Mouse (Mus musculus) lung, embryonic 15.5 days (tissue): Measurements from ENCODE around the gene Anapc11. TPM values are rescaled to one million over a fixed set of nuclear protein-coding genes. Genes with fewer than 3 reads are reported as not detected.
A peak's percentile ranks its signal among the peaks of the same experiment; 100 is the strongest.

ENCODE experiments used
- ATAC-seq: fragments of 200-750 bp; cut with Nextera tagmentation; 2 replicates; pipeline ENCODE4 v1.8.0; 2017; ENCODE audit warnings: moderate number of reproducible peaks, borderline replicate concordance; ENCODE audit not compliant: low FRiP score, low TSS enrichment; ENCODE audit errors: extremely low read depth
- H3K27ac ChIP-seq: fragments of 300-500 bp; sonication (generic); 2 replicates; pipeline ENCODE4 v1.5.1; 2015; ENCODE audit warnings: moderate library complexity, mild to moderate bottlenecking, inconsistent platforms
- H3K27me3 ChIP-seq: fragments of 300-500 bp; sonication (generic); 2 replicates; pipeline ENCODE4 v1.6.1; 2015; ENCODE audit warnings: inconsistent platforms
- H3K36me3 ChIP-seq: fragments of 300-500 bp; sonication (generic); 2 replicates; pipeline ENCODE4 v1.6.1; 2015; ENCODE audit warnings: inconsistent platforms
- H3K4me1 ChIP-seq: fragments of 300-500 bp; sonication (generic); 2 replicates; pipeline ENCODE4 v1.6.1; 2015; ENCODE audit warnings: inconsistent platforms
- H3K4me2 ChIP-seq: fragments of 300-500 bp; sonication (generic); 2 replicates; pipeline ENCODE4 v1.6.1; 2015; ENCODE audit warnings: inconsistent platforms, mild to moderate bottlenecking, moderate library complexity
- H3K4me3 ChIP-seq: fragments of 300-500 bp; sonication (generic); 2 replicates; pipeline ENCODE4 v1.5.1; 2015; ENCODE audit warnings: mild to moderate bottlenecking, inconsistent platforms
- H3K9ac ChIP-seq: fragments of 300-500 bp; sonication (generic); 2 replicates; pipeline ENCODE4 v1.6.1; 2015; ENCODE audit warnings: inconsistent platforms
- H3K9me3 ChIP-seq: fragments of 300-500 bp; sonication (generic); 2 replicates; pipeline ENCODE4 v1.6.1; 2016; ENCODE audit warnings: inconsistent platforms
- WGBS: fragments of 180-500 bp; shearing (Covaris S2); methylation state at CpG from one replicate; pipeline ENCODE4 v1.1.7; 2015; 5-methylcytosine and 5-hydroxymethylcytosine counted together
- polyA plus RNA-seq: library from polyadenylated mRNA; unstranded; fragments of >200 nt; fragmentation: Nextera tagmentation; extraction: Ambion mirVana; gene quantifications from 2 replicates; pipeline ENCODE4 v1.2.1, GENCODE M21; 2015

Anapc11 gene
- polyA plus RNA-seq, 1 experiment from 2014 or later = 215 TPM

- H3K9ac ChIP-seq = peak overlapping the region; percentile 91
- peaks cover 39% of the 10 kb centered on the region for H3K4me1 ChIP-seq
- WGBS = under 1% methylated on average over 96 of the region's 116 CpGs
- ATAC-seq = peak; percentile 88
- no peaks in the 10 kb centered on the region for H3K27me3 ChIP-seq
- H3K27ac ChIP-seq = peak overlapping the region; percentile 85
- peak overlapping the region; percentile 93 for H3K4me3 ChIP-seq
- H3K36me3 ChIP-seq = peaks cover 10% of the 10 kb centered on the region
- H3K4me2 ChIP-seq = peak overlapping the region; percentile 80
- H3K9me3 ChIP-seq = no peaks in the 10 kb centered on the region
Measured at GRCm38 (mm10) chr11:120632559-120633519, 34.6 kb downstream of the Anapc11 start.

- Histone ChIP-seq H3K4me1 (peaks cover 39% of the 10 kb centered on the region), H3K4me2 (peak within 1 kb of the TSS; percentile 80), H3K4me3 (peak within 1 kb of the TSS; percentile 93), H3K9ac (peak within 1 kb of the TSS; percentile 91), H3K27ac (peak within 1 kb of the TSS; percentile 85), H3K36me3 (peaks cover 8% of the 10 kb centered on the region), H3K27me3 (no peaks in the 10 kb centered on the region), H3K9me3 (no peaks in the 10 kb centered on the region)
- WGBS = 12% methylated on average over 53 of the region's 58 CpGs
- ATAC-seq = peak; percentile 91
Measured at GRCm38 (mm10) chr11:120633520-120634343, 35.5 kb downstream of the Anapc11 start, which contains the start of gene Mafg. Gene Mafg (minus strand): TSS chr11:120633600.

- no peak overlapping the region for H3K9ac ChIP-seq
- H3K4me2 ChIP-seq = no peak overlapping the region
- no peak overlapping the region for H3K27ac ChIP-seq
- H3K27me3 ChIP-seq = no peaks in the 10 kb centered on the region
- WGBS = 86% methylated on average over 5 of the region's 5 CpGs
- ATAC-seq = no peak
- no peaks in the 10 kb centered on the region for H3K36me3 ChIP-seq
- H3K4me3 ChIP-seq = no peak overlapping the region
- peaks cover 34% of the 10 kb centered on the region for H3K4me1 ChIP-seq
- no peaks in the 10 kb centered on the region for H3K9me3 ChIP-seq
Measured at GRCm38 (mm10) chr11:120634810-120635209, 36.6 kb downstream of the Anapc11 start.

GRCm38 (mm10) chr11:120641255-120641654, 43.0 kb downstream of the Anapc11 start:
- H3K27ac ChIP-seq = no peak overlapping the region
- H3K9ac ChIP-seq = no peak overlapping the region
- no peak for ATAC-seq
- H3K4me3 ChIP-seq = no peak overlapping the region
- no peaks in the 10 kb centered on the region for H3K36me3 ChIP-seq
- peaks cover 8% of the 10 kb centered on the region; the same call in 1 of the 2 replicates for H3K27me3 ChIP-seq
- no peaks in the 10 kb centered on the region for H3K9me3 ChIP-seq
- WGBS = 61% methylated on average over 9 of the region's 9 CpGs
- peaks cover 17% of the 10 kb centered on the region for H3K4me1 ChIP-seq
- no peak overlapping the region for H3K4me2 ChIP-seq

- Histone ChIP-seq H3K9me3 (no peaks in the 10 kb centered on the region), H3K27me3 (peaks cover 9% of the 10 kb centered on the region; the same call in 1 of the 2 replicates), H3K9ac (peak overlapping the region; percentile 54; the same call in 1 of the 2 replicates), H3K4me3 (no peak overlapping the region), H3K36me3 (no peaks in the 10 kb centered on the region), H3K4me2 (peak overlapping the region; percentile 96), H3K4me1 (peaks cover 17% of the 10 kb centered on the region), H3K27ac (no peak overlapping the region)
- 76% methylated on average over 8 of the region's 8 CpGs for WGBS
- no peak for ATAC-seq
Measured at GRCm38 (mm10) chr11:120641869-120642268, 43.6 kb downstream of the Anapc11 start.

GRCm38 (mm10) chr11:120642939-120643600, 44.8 kb downstream of the Anapc11 start:
- WGBS = 1% methylated on average over 18 of the region's 18 CpGs
- Histone ChIP-seq H3K27ac (no peak overlapping the region), H3K9ac (peak overlapping the region; percentile 54), H3K27me3 (peaks cover 21% of the 10 kb centered on the region), H3K4me1 (peaks cover 21% of the 10 kb centered on the region), H3K4me3 (peak overlapping the region; percentile 55), H3K36me3 (no peaks in the 10 kb centered on the region), H3K9me3 (no peaks in the 10 kb centered on the region), H3K4me2 (peak overlapping the region; percentile 96)
- peak; percentile 27; the same call in 1 of the 2 replicates for ATAC-seq

GRCm38 (mm10) chr11:120643601-120643987, 45.4 kb downstream of the Anapc11 start, which contains the start of gene Pycr1:
Gene Pycr1 (minus strand): TSS chr11:120643769.
- ATAC-seq = peak; percentile 100
- peak within 1 kb of the TSS; percentile 96 for H3K4me2 ChIP-seq
- H3K9me3 ChIP-seq = no peaks in the 10 kb centered on the region
- no peaks in the 10 kb centered on the region for H3K36me3 ChIP-seq
- WGBS = under 1% methylated on average over 15 of the region's 15 CpGs
- H3K9ac ChIP-seq = peak within 1 kb of the TSS; percentile 54
- H3K27ac ChIP-seq = no peak within 1 kb of the TSS
- peaks cover 24% of the 10 kb centered on the region for H3K27me3 ChIP-seq
- H3K4me1 ChIP-seq = peaks cover 24% of the 10 kb centered on the region
- H3K4me3 ChIP-seq = peak within 1 kb of the TSS; percentile 55

- H3K4me3 ChIP-seq = peak overlapping the region; percentile 19; the same call in 1 of the 2 replicates
Measured at GRCm38 (mm10) chr11:120647047-120647830, 49.0 kb downstream of the Anapc11 start.

GRCm38 (mm10) chr11:120648001-120648476, 49.8 kb downstream of the Anapc11 start, which contains the start of gene Myadml2:
Gene Myadml2 (minus strand): TSS chr11:120648158.
- WGBS = 4% methylated on average over 13 of the region's 13 CpGs

More at GRCm38 (mm10) chr11:120647047-120647830, 49.0 kb downstream of the Anapc11 start:
- no peaks in the 10 kb centered on the region for H3K36me3 ChIP-seq
- no peaks in the 10 kb centered on the region for H3K9me3 ChIP-seq
- H3K9ac ChIP-seq = no peak overlapping the region; the same call in 1 of the 2 replicates
- peak overlapping the region; percentile 45 for H3K4me2 ChIP-seq
- H3K27ac ChIP-seq = no peak overlapping the region
- H3K4me1 ChIP-seq = peaks cover 22% of the 10 kb centered on the region
- WGBS = 72% methylated on average over 35 of the region's 35 CpGs
- peaks cover 35% of the 10 kb centered on the region for H3K27me3 ChIP-seq
- no peak for ATAC-seq

GRCm38 (mm10) chr11:120651872-120652271, 53.7 kb downstream of the Anapc11 start:
- WGBS = 64% methylated on average over 3 of the region's 3 CpGs
- ATAC-seq = no peak
- Histone ChIP-seq H3K4me2 (no peak overlapping the region), H3K27ac (no peak overlapping the region), H3K4me3 (no peak overlapping the region), H3K27me3 (peaks cover 38% of the 10 kb centered on the region), H3K9me3 (no peaks in the 10 kb centered on the region), H3K4me1 (peaks cover 6% of the 10 kb centered on the region), H3K9ac (no peak overlapping the region), H3K36me3 (no peaks in the 10 kb centered on the region)

More at GRCm38 (mm10) chr11:120648001-120648476, 49.8 kb downstream of the Anapc11 start, which contains the start of gene Myadml2:
- peaks cover 14% of the 10 kb centered on the region for H3K4me1 ChIP-seq
- no peak for ATAC-seq
- H3K4me2 ChIP-seq = peak within 1 kb of the TSS; percentile 45
- peak within 1 kb of the TSS; percentile 19 for H3K4me3 ChIP-seq
- no peak within 1 kb of the TSS; the same call in 1 of the 2 replicates for H3K9ac ChIP-seq
- no peak within 1 kb of the TSS for H3K27ac ChIP-seq
- H3K27me3 ChIP-seq = peaks cover 29% of the 10 kb centered on the region
- H3K36me3 ChIP-seq = no peaks in the 10 kb centered on the region
- no peaks in the 10 kb centered on the region for H3K9me3 ChIP-seq
